Mouse (Mus musculus): Measurements from ENCODE around the gene Ldb3.

DNA sequence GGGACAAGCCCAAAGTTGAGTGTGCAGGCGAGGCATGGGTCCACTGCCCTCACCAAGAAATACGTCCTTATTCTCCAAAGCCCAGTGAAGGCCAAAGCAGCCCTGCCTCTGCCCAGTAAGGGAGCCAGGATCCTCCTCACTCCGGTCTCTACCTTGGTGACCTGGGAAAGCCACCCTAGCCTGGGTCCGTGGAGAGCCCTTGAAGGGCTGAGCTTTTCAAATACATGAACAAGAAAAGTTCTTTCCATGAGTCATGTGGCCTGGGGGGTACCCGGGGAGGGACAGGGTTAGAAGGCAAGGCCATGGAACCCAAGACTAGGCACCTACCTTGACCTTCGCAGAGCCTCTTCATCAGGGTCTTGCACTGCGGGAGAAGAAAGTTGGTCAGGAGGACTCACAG, 22.0 kb downstream of the Ldb3 start:
- TF ChIP-seq CTCF (IDR thresholded peaks at IDR 0.05; ENCODE audit: extremely low read depth, insufficient read length, insufficient replicate concordance, low read depth, low read length) (no peak), POLR2A (IDR thresholded peaks at IDR 0.05; ENCODE audit: low read depth, low read length) (no peak)

Measured in small intestine, adult 2 months (tissue).